Mouse (Mus musculus) midbrain, embryonic 14.5 days (tissue): Measurements from ENCODE around the gene Gm21954. TPM values are rescaled to one million over a fixed set of nuclear protein-coding genes. Genes with fewer than 3 reads are reported as not detected.

Experiments
- ATAC-seq: fragments of 200-750 bp; cut with Nextera tagmentation; 2 replicates; pipeline ENCODE4 v1.8.0; 2017; ENCODE audit warnings: moderate number of reproducible peaks, moderate library complexity; ENCODE audit not compliant: low FRiP score, low TSS enrichment
- DNase-seq: peaks from one replicate; pipeline ENCODE4 v3.0.0-alpha.2; 2015
- H3K27ac ChIP-seq: fragments of 300-500 bp; sonication (generic); replicated peaks from 2 replicates; pipeline ENCODE4 v1.5.1; 2014; ENCODE audit warnings: mild to moderate bottlenecking, low read depth, low read length, moderate library complexity
- H3K27me3 ChIP-seq: fragments of 300-500 bp; sonication (generic); 2 replicates; pipeline ENCODE4 v1.6.1; 2014; ENCODE audit warnings: low read length, control low read depth, mixed read lengths; ENCODE audit not compliant: control insufficient read depth, insufficient read depth
- H3K36me3 ChIP-seq: fragments of 300-500 bp; sonication (generic); 2 replicates; pipeline ENCODE4 v1.6.1; 2014; ENCODE audit warnings: low read length, control low read depth; ENCODE audit not compliant: control insufficient read depth, insufficient read depth
- H3K4me1 ChIP-seq: fragments of 300-500 bp; sonication (generic); 2 replicates; pipeline ENCODE4 v1.6.1; 2014; ENCODE audit warnings: mild to moderate bottlenecking, antibody characterized with exemption, low read length, control low read depth; ENCODE audit not compliant: control insufficient read depth, insufficient read depth
- H3K4me2 ChIP-seq: fragments of 300-500 bp; sonication (generic); 2 replicates; pipeline ENCODE4 v1.6.1; 2014; ENCODE audit warnings: mild to moderate bottlenecking, low read length, moderate library complexity
- H3K4me3 ChIP-seq: fragments of 300-500 bp; sonication (generic); replicated peaks from 2 replicates; pipeline ENCODE4 v1.5.1; 2014; ENCODE audit warnings: low read depth, low read length
- H3K9ac ChIP-seq: fragments of 300-500 bp; sonication (generic); replicated peaks from 2 replicates; pipeline ENCODE4 v1.6.1; 2014; ENCODE audit warnings: mild to moderate bottlenecking, low read length, moderate library complexity
- H3K9me3 ChIP-seq: fragments of 300-500 bp; sonication (generic); 2 replicates; pipeline ENCODE4 v1.6.1; 2016; ENCODE audit warnings: low read length, control low read depth, mixed read lengths; ENCODE audit not compliant: control insufficient read depth
- WGBS: fragments of 180-500 bp; shearing (Covaris S2); extraction: QIAGEN DNeasy Blood & Tissue Kit; methylation state at CpG from one replicate; pipeline ENCODE4 v1.1.7; 2014; 5-methylcytosine and 5-hydroxymethylcytosine counted together
- polyA plus RNA-seq: library from polyadenylated mRNA; unstranded; fragments of >200 nt; fragmentation: Nextera tagmentation; extraction: Ambion mirVana; gene quantifications from 2 replicates; pipeline ENCODE4 v1.2.1, GENCODE M21; 2014

Gm21954 gene
- polyA plus RNA-seq, 1 experiment from 2014 or later, result not detected

- Histone ChIP-seq H3K4me1 (no peaks in the 10 kb centered on the region), H3K4me3 (no peak overlapping the region), H3K27ac (no peak overlapping the region), H3K36me3 (peaks cover 8% of the 10 kb centered on the region; the same call in 1 of the 2 replicates), H3K27me3 (no peaks in the 10 kb centered on the region), H3K9me3 (no peaks in the 10 kb centered on the region), H3K9ac (no peak overlapping the region), H3K4me2 (no peak overlapping the region)
- no peak for ATAC-seq
- WGBS, result 99% methylated on average over 2 of the region's 2 CpGs
- no peak for DNase-seq
Measured at GRCm38 (mm10) chr3:55452464-55452863, 19.5 kb downstream of the Gm21954 start.

- ATAC-seq, result no peak
- no peaks in the 10 kb centered on the region for H3K27me3 ChIP-seq
- no peak overlapping the region for H3K4me2 ChIP-seq
- H3K9ac ChIP-seq, result no peak overlapping the region
- WGBS, result 75% methylated on average over 3 of the region's 3 CpGs
- DNase-seq, result no peak
- no peak overlapping the region for H3K27ac ChIP-seq
- H3K36me3 ChIP-seq, result peaks cover 8% of the 10 kb centered on the region; the same call in 1 of the 2 replicates
- H3K4me3 ChIP-seq, result no peak overlapping the region
- no peaks in the 10 kb centered on the region for H3K4me1 ChIP-seq
- no peaks in the 10 kb centered on the region for H3K9me3 ChIP-seq
Measured at GRCm38 (mm10) chr3:55451877-55452276, 20.1 kb downstream of the Gm21954 start.

- Histone ChIP-seq H3K4me3 (no peak overlapping the region), H3K9ac (no peak overlapping the region), H3K9me3 (no peaks in the 10 kb centered on the region), H3K27me3 (no peaks in the 10 kb centered on the region), H3K27ac (no peak overlapping the region), H3K36me3 (peaks cover 8% of the 10 kb centered on the region; the same call in 1 of the 2 replicates), H3K4me1 (no peaks in the 10 kb centered on the region), H3K4me2 (no peak overlapping the region)
- DNase-seq (no peak), ATAC-seq (no peak)
- 95% methylated on average over 14 of the region's 14 CpGs for WGBS
Measured at GRCm38 (mm10) chr3:55451035-55451434, 21.0 kb downstream of the Gm21954 start.

GRCm38 (mm10) chr3:55449148-55449547 is 22.9 kb downstream of the Gm21954 start:
- Histone ChIP-seq H3K4me2 (no peak overlapping the region), H3K4me1 (no peaks in the 10 kb centered on the region), H3K27ac (no peak overlapping the region), H3K4me3 (no peak overlapping the region), H3K27me3 (no peaks in the 10 kb centered on the region), H3K9ac (no peak overlapping the region), H3K9me3 (no peaks in the 10 kb centered on the region), H3K36me3 (peaks cover 9% of the 10 kb centered on the region; the same call in 1 of the 2 replicates)
- WGBS, result 96% methylated on average over 2 of the region's 2 CpGs
- DNase-seq (no peak), ATAC-seq (no peak)

- H3K27ac ChIP-seq, result no peak overlapping the region; the same call in 1 of the 2 replicates
- H3K4me2 ChIP-seq, result no peak overlapping the region
- peaks cover 13% of the 10 kb centered on the region; the same call in 1 of the 2 replicates for H3K36me3 ChIP-seq
- no peaks in the 10 kb centered on the region for H3K9me3 ChIP-seq
- no peak overlapping the region for H3K4me3 ChIP-seq
- ATAC-seq (no peak), DNase-seq (peak; percentile 44)
- 81% methylated on average over 5 of the region's 5 CpGs for WGBS
- H3K27me3 ChIP-seq, result no peaks in the 10 kb centered on the region
- no peak overlapping the region for H3K9ac ChIP-seq
- no peaks in the 10 kb centered on the region for H3K4me1 ChIP-seq
Measured at GRCm38 (mm10) chr3:55447486-55448460, 24.2 kb downstream of the Gm21954 start.

- Histone ChIP-seq H3K4me3 (no peak overlapping the region), H3K9ac (no peak overlapping the region), H3K9me3 (no peaks in the 10 kb centered on the region), H3K36me3 (peaks cover 11% of the 10 kb centered on the region; the same call in 1 of the 2 replicates), H3K4me1 (no peaks in the 10 kb centered on the region), H3K27ac (no peak overlapping the region), H3K27me3 (no peaks in the 10 kb centered on the region), H3K4me2 (no peak overlapping the region)
- ATAC-seq (no peak), DNase-seq (no peak)
- 84% methylated on average over 7 of the region's 7 CpGs for WGBS
Measured at GRCm38 (mm10) chr3:55446681-55447080, 25.3 kb downstream of the Gm21954 start.

- WGBS, result 91% methylated on average over 2 of the region's 2 CpGs
- ATAC-seq (no peak), DNase-seq (no peak)
- no peak overlapping the region for H3K27ac ChIP-seq
- H3K9me3 ChIP-seq, result no peaks in the 10 kb centered on the region
- no peak overlapping the region for H3K9ac ChIP-seq
- peaks cover 4% of the 10 kb centered on the region; the same call in 1 of the 2 replicates for H3K4me1 ChIP-seq
- no peak overlapping the region for H3K4me3 ChIP-seq
- peaks cover 7% of the 10 kb centered on the region; the same call in 1 of the 2 replicates for H3K36me3 ChIP-seq
- no peaks in the 10 kb centered on the region for H3K27me3 ChIP-seq
- H3K4me2 ChIP-seq, result no peak overlapping the region
Measured at GRCm38 (mm10) chr3:55443725-55444124, 28.3 kb downstream of the Gm21954 start.

GRCm38 (mm10) chr3:55443271-55443670 is 28.7 kb downstream of the Gm21954 start:
- H3K27ac ChIP-seq, result no peak overlapping the region

More at GRCm38 (mm10) chr3:55443271-55443670, 28.7 kb downstream of the Gm21954 start:
- H3K4me3 ChIP-seq, result no peak overlapping the region
- no peak for DNase-seq
- H3K4me2 ChIP-seq, result no peak overlapping the region
- 90% methylated on average over 8 of the region's 8 CpGs for WGBS
- H3K9ac ChIP-seq, result no peak overlapping the region
- no peak for ATAC-seq
- H3K36me3 ChIP-seq, result peaks cover 7% of the 10 kb centered on the region; the same call in 1 of the 2 replicates
- no peaks in the 10 kb centered on the region for H3K9me3 ChIP-seq
- H3K27me3 ChIP-seq, result no peaks in the 10 kb centered on the region
- H3K4me1 ChIP-seq, result peaks cover 4% of the 10 kb centered on the region; the same call in 1 of the 2 replicates
